Mouse (Mus musculus): ENCODE results near the gene Cdk18. TPM values are rescaled to one million over a fixed set of nuclear protein-coding genes. Genes with fewer than 3 reads are reported as not detected.

The Cdk18 gene
- polyA plus RNA-seq, 1 experiment from 2014 or later: 2.7 TPM

DNA sequence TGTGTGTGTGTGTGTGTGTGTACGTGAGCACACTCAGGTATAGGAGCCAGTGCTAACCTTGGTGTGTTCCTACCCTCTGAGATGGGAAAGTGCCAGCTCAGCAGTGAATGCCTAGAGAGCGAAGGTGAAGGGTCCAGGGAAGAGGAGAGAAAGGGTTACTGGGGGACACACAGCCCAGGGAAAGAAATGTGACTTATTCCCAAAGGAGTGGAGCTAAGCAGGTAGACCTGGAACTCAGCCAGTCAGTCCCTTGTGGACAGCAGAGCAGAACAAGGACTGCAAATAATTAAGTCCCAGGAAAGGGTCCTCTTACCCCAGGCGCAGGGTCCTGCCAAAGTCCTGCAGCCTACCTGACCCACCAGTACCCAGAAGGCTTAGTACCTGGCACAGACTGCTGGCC is 2.6 kb downstream of the Cdk18 start:
- peaks cover 30% of the 10 kb centered on the region for H3K4me1 ChIP-seq
- peaks cover 10% of the 10 kb centered on the region; the same call in 1 of the 2 replicates for H3K27me3 ChIP-seq
- no peak for ATAC-seq (ENCODE audit: insufficient number of reproducible peaks, low FRiP score, low TSS enrichment, low read depth)
- H3K4me2 ChIP-seq: no peak overlapping the region
- H3K9ac ChIP-seq: no peak overlapping the region
- H3K9me3 ChIP-seq: no peaks in the 10 kb centered on the region
- no peak overlapping the region for H3K4me3 ChIP-seq
- WGBS: 82% methylated on average over 3 of the region's 3 CpGs
- no peak overlapping the region for H3K27ac ChIP-seq
- H3K36me3 ChIP-seq: no peaks in the 10 kb centered on the region

DNA sequence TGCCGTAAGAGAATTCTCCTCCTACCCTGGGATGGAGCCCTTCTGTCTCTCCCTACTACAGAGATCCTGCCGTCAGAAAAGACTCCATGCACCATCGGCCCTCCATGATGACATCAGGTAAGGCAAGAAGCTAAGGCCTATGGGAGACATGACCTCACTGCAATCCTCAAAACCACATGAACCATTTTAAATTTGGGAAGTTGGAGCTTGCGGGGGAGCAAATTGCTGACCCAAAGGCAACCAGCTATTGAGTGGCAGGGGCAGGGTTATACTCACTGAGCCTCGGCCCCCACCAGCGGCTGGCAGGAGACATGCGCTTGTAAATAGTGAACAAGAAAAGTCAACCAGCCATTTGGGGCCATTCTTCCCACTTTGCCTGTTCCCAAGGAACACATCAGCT is 3.9 kb downstream of the Cdk18 start:
- Histone ChIP-seq H3K9me3 (no peaks in the 10 kb centered on the region), H3K9ac (no peak overlapping the region), H3K36me3 (no peaks in the 10 kb centered on the region), H3K4me1 (peaks cover 30% of the 10 kb centered on the region), H3K4me3 (no peak overlapping the region), H3K4me2 (no peak overlapping the region), H3K27ac (no peak overlapping the region), H3K27me3 (peaks cover 10% of the 10 kb centered on the region; the same call in 1 of the 2 replicates)
- 73% methylated on average over 7 of the region's 7 CpGs for WGBS
- no peak for ATAC-seq (ENCODE audit: insufficient number of reproducible peaks, low FRiP score, low TSS enrichment, low read depth)

DNA sequence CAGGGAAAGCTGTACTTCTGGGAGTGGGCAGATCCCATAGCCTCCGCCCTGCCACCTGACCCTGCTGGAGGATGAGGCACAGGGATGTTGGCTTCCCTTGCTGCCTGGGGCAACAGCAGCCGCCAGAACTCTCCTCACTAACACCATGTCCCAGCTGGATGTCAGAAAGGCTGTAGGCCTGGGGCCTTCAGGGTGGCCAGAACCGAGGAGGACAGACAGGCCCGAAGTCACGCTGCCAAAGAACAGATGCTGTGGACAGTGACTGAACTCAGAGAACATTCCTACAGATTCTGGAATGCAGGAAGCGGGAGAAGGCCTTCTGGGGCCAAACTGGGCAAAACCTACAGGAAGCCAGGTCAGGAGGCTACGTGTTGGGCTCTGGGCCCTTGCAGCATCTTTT is 11.2 kb downstream of the Cdk18 start:
- H3K4me1 ChIP-seq: peaks cover 21% of the 10 kb centered on the region
- no peak overlapping the region for H3K27ac ChIP-seq
- H3K9ac ChIP-seq: no peak overlapping the region
- no peak overlapping the region for H3K4me2 ChIP-seq
- H3K9me3 ChIP-seq: no peaks in the 10 kb centered on the region
- no peak overlapping the region for H3K4me3 ChIP-seq
- WGBS: 49% methylated on average over 7 of the region's 7 CpGs
- no peaks in the 10 kb centered on the region for H3K36me3 ChIP-seq
- ATAC-seq (ENCODE audit: insufficient number of reproducible peaks, low FRiP score, low TSS enrichment, low read depth): no peak
- no peaks in the 10 kb centered on the region for H3K27me3 ChIP-seq

DNA sequence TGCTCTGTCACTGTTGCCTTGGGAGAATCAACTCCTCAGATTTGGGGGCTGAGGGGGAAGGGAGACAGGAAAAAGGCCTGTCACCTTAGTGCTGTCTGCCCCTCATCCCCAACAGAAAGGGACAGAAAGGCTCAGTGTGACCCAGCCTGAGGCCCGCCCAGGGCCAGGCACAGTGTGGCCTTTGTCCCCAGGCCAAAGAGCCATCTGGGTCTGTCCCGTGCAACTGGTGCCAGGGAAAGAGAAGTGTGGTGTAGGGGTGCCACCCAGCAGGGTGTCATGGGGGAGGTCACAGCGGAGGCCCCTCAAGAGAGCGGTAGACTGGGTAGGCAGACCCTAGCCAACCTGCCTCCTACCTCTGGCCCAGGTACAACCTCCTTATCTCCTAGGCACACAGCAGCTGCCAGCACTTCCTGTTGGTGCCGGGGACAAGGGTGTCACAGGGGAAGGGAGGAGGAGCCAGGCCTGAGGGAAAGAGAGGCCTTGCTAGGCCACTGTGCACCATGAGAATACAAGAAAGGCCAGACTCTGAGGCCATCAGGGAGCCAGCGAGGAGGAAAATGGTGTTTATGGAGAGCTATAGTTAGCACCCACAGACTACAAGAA is 13.6 kb downstream of the Cdk18 start:
- Histone ChIP-seq H3K27me3 (no peaks in the 10 kb centered on the region), H3K4me2 (no peak overlapping the region), H3K9me3 (no peaks in the 10 kb centered on the region), H3K4me3 (no peak overlapping the region), H3K36me3 (no peaks in the 10 kb centered on the region), H3K4me1 (peaks cover 17% of the 10 kb centered on the region), H3K27ac (0 out of 2 replicates have a peak overlapping the region, but pooled peaks have one; percentile 29), H3K9ac (no peak overlapping the region)
- WGBS: 69% methylated on average over 6 of the region's 6 CpGs
- no peak for ATAC-seq (ENCODE audit: insufficient number of reproducible peaks, low FRiP score, low TSS enrichment, low read depth)

DNA sequence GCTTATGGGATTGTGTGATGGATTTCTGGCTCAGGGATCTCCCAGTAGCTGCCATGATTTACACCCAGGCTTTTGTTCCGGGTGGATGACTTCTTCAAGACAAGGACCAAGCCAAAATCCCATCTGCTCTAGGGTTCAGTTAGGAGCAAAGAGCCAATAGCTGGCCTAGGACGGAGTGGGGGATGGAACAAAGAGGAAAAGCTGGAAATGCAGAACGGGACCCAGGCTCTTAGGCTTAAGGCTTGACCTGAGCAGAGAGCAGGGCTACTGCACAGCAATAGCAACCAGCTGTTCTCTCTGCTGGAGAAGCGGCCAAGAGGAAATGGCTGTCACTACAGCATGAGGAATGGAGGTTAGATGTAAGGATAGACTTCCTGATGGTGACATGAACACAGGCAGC is 14.2 kb downstream of the Cdk18 start:
- Histone ChIP-seq H3K4me3 (no peak overlapping the region), H3K36me3 (no peaks in the 10 kb centered on the region), H3K27me3 (no peaks in the 10 kb centered on the region), H3K4me2 (no peak overlapping the region), H3K9me3 (no peaks in the 10 kb centered on the region), H3K27ac (no peak overlapping the region), H3K9ac (no peak overlapping the region), H3K4me1 (peaks cover 17% of the 10 kb centered on the region)
- ATAC-seq (ENCODE audit: insufficient number of reproducible peaks, low FRiP score, low TSS enrichment, low read depth): no peak
- WGBS: 31% methylated on average over 4 of the region's 4 CpGs

DNA sequence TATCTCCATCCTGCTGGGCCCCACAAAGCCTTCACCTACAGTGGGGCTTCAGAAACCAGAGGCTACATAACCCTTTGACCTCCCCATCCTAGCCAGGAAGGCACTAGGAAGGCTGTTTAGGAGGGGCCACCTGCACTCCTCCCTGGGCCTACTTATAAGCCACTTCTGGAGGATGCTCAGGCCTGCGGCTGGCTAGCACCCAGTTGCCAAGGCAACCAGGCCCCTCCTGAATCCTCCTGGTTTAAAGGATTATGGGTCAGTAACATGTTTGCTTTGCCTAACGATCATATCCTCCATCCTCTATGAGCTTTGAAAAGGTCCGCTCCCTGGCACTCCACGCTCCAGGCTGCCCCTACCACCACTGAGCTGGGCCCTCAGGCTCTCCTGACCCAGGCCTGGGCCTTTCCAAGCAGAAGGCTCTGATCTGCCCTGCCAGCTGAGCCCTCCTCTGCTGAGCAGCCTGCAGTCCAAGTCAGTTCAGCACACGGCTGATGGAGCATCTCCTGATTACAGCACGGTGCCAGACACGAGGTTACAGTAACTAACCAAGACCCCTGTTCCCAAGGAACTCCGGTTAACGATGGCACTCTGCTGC is 16.0 kb downstream of the Cdk18 start:
- Histone ChIP-seq H3K27me3 (no peaks in the 10 kb centered on the region), H3K4me1 (peaks cover 17% of the 10 kb centered on the region), H3K9me3 (no peaks in the 10 kb centered on the region), H3K27ac (no peak overlapping the region), H3K4me3 (no peak overlapping the region), H3K36me3 (no peaks in the 10 kb centered on the region), H3K9ac (no peak overlapping the region), H3K4me2 (no peak overlapping the region)
- WGBS: 61% methylated on average over 9 of the region's 9 CpGs
- ATAC-seq (ENCODE audit: insufficient number of reproducible peaks, low FRiP score, low TSS enrichment, low read depth): no peak

DNA sequence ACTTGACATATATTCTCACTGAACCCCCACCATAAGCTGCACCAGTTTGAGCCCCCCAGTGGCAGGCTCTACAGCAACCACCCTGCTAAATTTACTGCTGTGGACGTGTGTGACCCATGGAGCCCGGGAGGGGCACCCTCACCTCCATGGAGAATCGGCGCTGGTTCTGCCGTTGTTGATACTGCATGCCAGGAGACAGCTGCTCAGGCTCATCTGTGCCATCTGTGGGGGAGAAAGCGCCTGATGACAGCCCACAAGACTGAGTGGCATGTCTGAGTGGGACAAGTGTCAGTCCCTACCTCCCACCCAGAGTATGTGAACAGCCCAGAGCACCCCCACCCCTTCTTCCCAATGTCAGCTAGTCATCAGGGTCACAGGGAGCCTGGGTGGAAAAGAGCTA is 17.6 kb downstream of the Cdk18 start:
- no peak overlapping the region for H3K27ac ChIP-seq
- H3K36me3 ChIP-seq: no peaks in the 10 kb centered on the region
- H3K9ac ChIP-seq: no peak overlapping the region
- H3K4me1 ChIP-seq: peaks cover 9% of the 10 kb centered on the region
- no peak overlapping the region for H3K4me3 ChIP-seq
- WGBS: 79% methylated on average over 6 of the region's 6 CpGs
- no peaks in the 10 kb centered on the region for H3K27me3 ChIP-seq
- no peak for ATAC-seq (ENCODE audit: insufficient number of reproducible peaks, low FRiP score, low TSS enrichment, low read depth)
- no peaks in the 10 kb centered on the region for H3K9me3 ChIP-seq
- no peak overlapping the region for H3K4me2 ChIP-seq

DNA sequence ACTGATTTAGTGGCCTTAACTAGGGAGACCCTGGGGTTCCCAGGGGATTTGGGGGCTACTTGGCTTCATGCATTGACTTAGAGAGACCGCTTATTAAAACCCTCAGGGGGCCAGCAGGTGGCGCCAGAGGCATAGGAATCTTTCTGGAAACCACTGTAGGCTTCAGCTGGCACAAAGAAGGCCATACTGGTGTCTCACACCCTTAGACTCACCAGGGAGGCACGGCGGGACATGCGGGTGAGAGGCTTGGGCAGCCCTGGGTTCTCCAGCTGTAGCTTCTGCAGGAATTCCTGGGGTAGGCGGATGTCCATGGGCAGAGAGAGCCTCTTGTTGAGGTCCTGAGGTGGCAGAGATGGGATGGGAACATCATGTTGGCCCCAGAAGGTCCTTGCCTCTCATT is 18.2 kb downstream of the Cdk18 start:
- Histone ChIP-seq H3K36me3 (no peaks in the 10 kb centered on the region), H3K27ac (no peak overlapping the region), H3K9ac (no peak overlapping the region), H3K27me3 (no peaks in the 10 kb centered on the region), H3K4me2 (no peak overlapping the region), H3K4me3 (no peak overlapping the region), H3K9me3 (no peaks in the 10 kb centered on the region), H3K4me1 (peaks cover 15% of the 10 kb centered on the region)
- no peak for ATAC-seq (ENCODE audit: insufficient number of reproducible peaks, low FRiP score, low TSS enrichment, low read depth)
- WGBS: 25% methylated on average over 6 of the region's 6 CpGs

DNA sequence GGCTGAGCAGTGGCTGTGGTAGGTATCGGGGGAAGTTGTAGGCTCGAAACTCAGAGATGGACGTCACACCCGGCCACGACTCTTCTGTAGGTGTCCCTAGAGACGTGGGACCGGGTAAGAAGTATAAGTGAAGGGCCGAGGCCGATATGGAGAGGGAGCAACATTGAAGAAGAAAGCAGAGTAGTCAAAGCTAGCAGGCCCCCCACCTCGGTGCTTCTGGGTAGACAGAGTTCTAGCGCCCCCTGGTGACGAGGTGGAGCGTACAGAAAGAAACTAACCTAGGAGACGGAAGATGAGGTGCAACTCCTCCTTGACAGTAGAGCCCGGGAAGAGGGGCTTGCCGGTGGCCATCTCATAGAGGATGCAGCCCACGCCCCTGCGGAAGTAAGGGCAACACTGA is 22.9 kb downstream of the Cdk18 start:
- Histone ChIP-seq H3K4me3 (no peak overlapping the region), H3K36me3 (no peaks in the 10 kb centered on the region), H3K9ac (no peak overlapping the region), H3K27ac (no peak overlapping the region), H3K4me1 (peaks cover 6% of the 10 kb centered on the region; the same call in 1 of the 2 replicates), H3K4me2 (no peak overlapping the region), H3K9me3 (no peaks in the 10 kb centered on the region), H3K27me3 (no peaks in the 10 kb centered on the region)
- WGBS: 39% methylated on average over 18 of the region's 18 CpGs
- no peak for ATAC-seq (ENCODE audit: insufficient number of reproducible peaks, low FRiP score, low TSS enrichment, low read depth)

DNA sequence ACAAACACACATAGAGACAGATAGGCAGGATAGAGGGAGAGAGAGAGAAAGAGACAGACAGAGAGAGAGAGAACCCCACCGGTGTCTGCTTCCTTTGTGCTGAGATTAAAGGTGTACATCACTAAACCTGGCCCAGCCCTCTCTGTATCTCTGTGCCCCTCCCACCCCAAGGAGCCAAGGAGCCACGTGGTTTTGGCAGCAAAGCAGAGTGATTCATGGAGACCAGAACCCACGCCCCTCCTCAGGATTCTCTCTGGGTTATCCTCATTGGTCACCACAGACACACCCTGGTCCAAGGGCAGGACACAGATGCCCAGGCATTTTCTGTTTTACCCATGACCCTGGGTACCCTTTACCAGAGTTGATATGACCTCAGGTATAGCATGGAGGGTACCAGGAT is 26.4 kb downstream of the Cdk18 start:
- no peak overlapping the region for H3K4me3 ChIP-seq
- WGBS: 59% methylated on average over 3 of the region's 3 CpGs
- ATAC-seq (ENCODE audit: insufficient number of reproducible peaks, low FRiP score, low TSS enrichment, low read depth): no peak
- no peaks in the 10 kb centered on the region for H3K36me3 ChIP-seq
- peaks cover 6% of the 10 kb centered on the region; the same call in 1 of the 2 replicates for H3K4me1 ChIP-seq
- no peaks in the 10 kb centered on the region for H3K27me3 ChIP-seq
- no peak overlapping the region for H3K9ac ChIP-seq
- H3K9me3 ChIP-seq: no peaks in the 10 kb centered on the region
- no peak overlapping the region for H3K27ac ChIP-seq
- H3K4me2 ChIP-seq: no peak overlapping the region

DNA sequence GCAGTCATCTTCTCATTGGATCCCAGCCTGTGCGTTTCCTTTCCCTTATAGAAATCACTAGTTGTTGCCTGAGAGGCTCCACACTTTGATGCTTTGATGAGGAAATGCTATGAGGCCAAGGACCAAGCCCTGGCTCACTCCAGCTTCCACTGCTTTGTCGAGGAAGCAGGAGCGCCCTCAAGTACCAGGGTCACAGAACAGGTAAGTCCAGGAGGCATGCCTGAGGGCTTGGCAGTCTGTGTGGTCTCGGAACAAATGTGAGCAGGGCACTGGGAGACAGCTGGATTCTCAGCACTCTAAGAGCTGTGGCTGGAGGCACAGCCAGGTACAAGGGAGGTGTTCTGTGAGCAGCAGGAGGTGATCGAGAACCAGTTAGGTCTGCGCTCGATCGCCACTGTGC is 27.1 kb downstream of the Cdk18 start:
- Histone ChIP-seq H3K9ac (no peak overlapping the region), H3K27me3 (no peaks in the 10 kb centered on the region)
- no peak for ATAC-seq (ENCODE audit: insufficient number of reproducible peaks, low FRiP score, low TSS enrichment, low read depth)

DNA sequence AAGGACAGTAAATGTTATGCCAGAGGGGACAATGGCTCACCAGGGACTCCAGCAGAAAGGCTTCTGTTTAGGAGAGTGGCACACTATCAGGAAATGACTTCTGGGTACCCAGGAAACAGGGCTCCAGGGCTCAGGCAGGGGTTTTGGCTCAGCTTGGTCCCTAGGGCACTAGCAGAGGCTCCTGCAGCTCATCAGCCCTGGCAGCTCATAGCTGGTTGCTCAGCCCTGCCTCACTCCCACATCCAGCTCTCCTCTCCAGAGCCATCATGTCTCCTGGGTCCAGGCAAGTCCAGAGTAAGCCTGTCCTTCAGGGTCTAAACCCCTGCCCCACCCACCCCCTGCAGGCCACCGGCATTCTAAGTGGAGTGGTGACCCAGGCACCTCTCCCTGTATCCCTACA is 28.1 kb downstream of the Cdk18 start:
- no peak overlapping the region for H3K4me2 ChIP-seq
- no peak overlapping the region for H3K27ac ChIP-seq
- H3K36me3 ChIP-seq: no peaks in the 10 kb centered on the region
- no peaks in the 10 kb centered on the region for H3K27me3 ChIP-seq
- 57% methylated on average over 1 of the region's 1 CpGs for WGBS
- 0 out of 2 replicates have a peak, but pooled peaks cover 1% of the 10 kb centered on the region for H3K4me1 ChIP-seq
- H3K4me3 ChIP-seq: no peak overlapping the region
- no peak for ATAC-seq (ENCODE audit: insufficient number of reproducible peaks, low FRiP score, low TSS enrichment, low read depth)
- no peak overlapping the region for H3K9ac ChIP-seq
- H3K9me3 ChIP-seq: no peaks in the 10 kb centered on the region

More for the DNA sequence above, 27.1 kb downstream of the Cdk18 start:
- no peak overlapping the region for H3K4me2 ChIP-seq
- no peak overlapping the region for H3K4me3 ChIP-seq
- 66% methylated on average over 8 of the region's 8 CpGs for WGBS
- no peaks in the 10 kb centered on the region for H3K36me3 ChIP-seq
- no peaks in the 10 kb centered on the region for H3K9me3 ChIP-seq
- no peak overlapping the region for H3K27ac ChIP-seq
- H3K4me1 ChIP-seq: peaks cover 6% of the 10 kb centered on the region; the same call in 1 of the 2 replicates

All from limb, embryonic 15.5 days (tissue).